Mouse (Mus musculus): ENCODE data around the gene Slc35e4. TPM values are rescaled to one million over a fixed set of nuclear protein-coding genes. Genes with fewer than 3 reads are reported as not detected.

The Slc35e4 gene
- polyA plus RNA-seq, 1 experiment from 2014 or later: 6.7 TPM

- Histone ChIP-seq H3K4me1 (peaks cover 9% of the 10 kb centered on the region), H3K27ac (peak overlapping the region; percentile 78), H3K36me3 (peaks cover 7% of the 10 kb centered on the region; the same call in 1 of the 2 replicates), H3K4me3 (peak overlapping the region; percentile 49), H3K9me3 (no peaks in the 10 kb centered on the region), H3K4me2 (peak overlapping the region; percentile 88), H3K9ac (peak overlapping the region; percentile 37; the same call in 1 of the 2 replicates), H3K27me3 (no peaks in the 10 kb centered on the region)
- ATAC-seq (ENCODE audit: insufficient number of reproducible peaks, low FRiP score, low TSS enrichment, low read depth): no peak
- WGBS: 2% methylated on average over 10 of the region's 10 CpGs
These were observed 19.0 kb downstream of the Slc35e4 start for GRCm38 (mm10) chr11:3895458-3895857.

- Histone ChIP-seq H3K4me2 (peak within 1 kb of the TSS; percentile 88), H3K4me1 (peaks cover 9% of the 10 kb centered on the region), H3K27ac (peak within 1 kb of the TSS; percentile 78), H3K9ac (peak within 1 kb of the TSS; percentile 37), H3K36me3 (peaks cover 7% of the 10 kb centered on the region; the same call in 1 of the 2 replicates), H3K9me3 (no peaks in the 10 kb centered on the region), H3K4me3 (peak within 1 kb of the TSS; percentile 49), H3K27me3 (no peaks in the 10 kb centered on the region)
- peak; percentile 84 for ATAC-seq (ENCODE audit: insufficient number of reproducible peaks, low FRiP score, low TSS enrichment, low read depth)
- 3% methylated on average over 46 of the region's 46 CpGs for WGBS
These were observed 19.8 kb downstream of the Slc35e4 start, which contains the start of the genes 4921536K21Rik and Dusp18 for GRCm38 (mm10) chr11:3894406-3895281. Gene 4921536K21Rik, minus strand, starts transcription at chr11:3895098. Gene Dusp18, plus strand, starts transcription at chr11:3895240.

- no peak for ATAC-seq (ENCODE audit: insufficient number of reproducible peaks, low FRiP score, low TSS enrichment, low read depth)
- no peaks in the 10 kb centered on the region for H3K27me3 ChIP-seq
- no peak overlapping the region for H3K4me2 ChIP-seq
- 78% methylated on average over 6 of the region's 6 CpGs for WGBS
- H3K9ac ChIP-seq: no peak overlapping the region
- H3K9me3 ChIP-seq: no peaks in the 10 kb centered on the region
- no peak overlapping the region for H3K4me3 ChIP-seq
- peaks cover 9% of the 10 kb centered on the region for H3K4me1 ChIP-seq
- no peak overlapping the region for H3K27ac ChIP-seq
- H3K36me3 ChIP-seq: peaks cover 7% of the 10 kb centered on the region; the same call in 1 of the 2 replicates
These were observed 20.5 kb downstream of the Slc35e4 start for GRCm38 (mm10) chr11:3893970-3894369.

- no peak for ATAC-seq (ENCODE audit: insufficient number of reproducible peaks, low FRiP score, low TSS enrichment, low read depth)
- Histone ChIP-seq H3K9ac (no peak overlapping the region), H3K4me1 (no peaks in the 10 kb centered on the region), H3K4me3 (no peak overlapping the region), H3K27me3 (no peaks in the 10 kb centered on the region), H3K27ac (no peak overlapping the region), H3K9me3 (no peaks in the 10 kb centered on the region), H3K4me2 (no peak overlapping the region), H3K36me3 (no peaks in the 10 kb centered on the region)
- 80% methylated on average over 5 of the region's 5 CpGs for WGBS
These were observed 27.1 kb downstream of the Slc35e4 start for GRCm38 (mm10) chr11:3887331-3887730.

- no peaks in the 10 kb centered on the region for H3K36me3 ChIP-seq
These were observed 30.8 kb downstream of the Slc35e4 start for GRCm38 (mm10) chr11:3883711-3884110.

GRCm38 (mm10) chr11:3879836-3880235 is 34.6 kb downstream of the Slc35e4 start:
- Histone ChIP-seq H3K27ac (no peak overlapping the region), H3K9me3 (no peaks in the 10 kb centered on the region), H3K9ac (no peak overlapping the region), H3K27me3 (no peaks in the 10 kb centered on the region), H3K4me1 (no peaks in the 10 kb centered on the region), H3K36me3 (no peaks in the 10 kb centered on the region), H3K4me3 (no peak overlapping the region), H3K4me2 (no peak overlapping the region)
- ATAC-seq (ENCODE audit: insufficient number of reproducible peaks, low FRiP score, low TSS enrichment, low read depth): no peak
- WGBS: 27% methylated on average over 2 of the region's 2 CpGs

More at GRCm38 (mm10) chr11:3883711-3884110, 30.8 kb downstream of the Slc35e4 start:
- Histone ChIP-seq H3K4me3 (no peak overlapping the region), H3K4me2 (no peak overlapping the region), H3K27ac (no peak overlapping the region), H3K4me1 (no peaks in the 10 kb centered on the region), H3K9me3 (no peaks in the 10 kb centered on the region), H3K9ac (no peak overlapping the region), H3K27me3 (no peaks in the 10 kb centered on the region)
- no peak for ATAC-seq (ENCODE audit: insufficient number of reproducible peaks, low FRiP score, low TSS enrichment, low read depth)
- WGBS: 89% methylated on average over 3 of the region's 3 CpGs

GRCm38 (mm10) chr11:3878660-3879059 is 35.8 kb downstream of the Slc35e4 start:
- no peak overlapping the region for H3K9ac ChIP-seq
- H3K4me3 ChIP-seq: no peak overlapping the region
- no peaks in the 10 kb centered on the region for H3K36me3 ChIP-seq
- no peak overlapping the region for H3K4me2 ChIP-seq
- no peak for ATAC-seq (ENCODE audit: insufficient number of reproducible peaks, low FRiP score, low TSS enrichment, low read depth)
- H3K27me3 ChIP-seq: no peaks in the 10 kb centered on the region
- no peak overlapping the region for H3K27ac ChIP-seq
- 68% methylated on average over 7 of the region's 7 CpGs for WGBS
- no peaks in the 10 kb centered on the region for H3K9me3 ChIP-seq
- no peaks in the 10 kb centered on the region for H3K4me1 ChIP-seq

- Histone ChIP-seq H3K27ac (no peak overlapping the region), H3K4me2 (no peak overlapping the region), H3K4me1 (no peaks in the 10 kb centered on the region), H3K9ac (no peak overlapping the region), H3K9me3 (no peaks in the 10 kb centered on the region), H3K36me3 (no peaks in the 10 kb centered on the region), H3K4me3 (no peak overlapping the region), H3K27me3 (no peaks in the 10 kb centered on the region)
- 64% methylated on average over 6 of the region's 6 CpGs for WGBS
- no peak for ATAC-seq (ENCODE audit: insufficient number of reproducible peaks, low FRiP score, low TSS enrichment, low read depth)
These were observed 38.0 kb downstream of the Slc35e4 start for GRCm38 (mm10) chr11:3876419-3876818.

- H3K27ac ChIP-seq: no peak overlapping the region
- peak overlapping the region; percentile 54 for H3K4me3 ChIP-seq
- H3K4me1 ChIP-seq: peaks cover 11% of the 10 kb centered on the region
- H3K4me2 ChIP-seq: peak overlapping the region; percentile 91
- no peak for ATAC-seq (ENCODE audit: insufficient number of reproducible peaks, low FRiP score, low TSS enrichment, low read depth)
- no peaks in the 10 kb centered on the region for H3K9me3 ChIP-seq
- WGBS: 18% methylated on average over 6 of the region's 6 CpGs
- H3K9ac ChIP-seq: no peak overlapping the region
- peaks cover 19% of the 10 kb centered on the region for H3K27me3 ChIP-seq
- no peaks in the 10 kb centered on the region for H3K36me3 ChIP-seq
These were observed 50.1 kb downstream of the Slc35e4 start for GRCm38 (mm10) chr11:3864343-3864742.

GRCm38 (mm10) chr11:3863454-3864112 is 50.9 kb downstream of the Slc35e4 start, which contains the start of gene Osbp2:
Gene Osbp2, minus strand, starts transcription at chr11:3863903.
- 4% methylated on average over 49 of the region's 58 CpGs for WGBS
- peak; percentile 85 for ATAC-seq (ENCODE audit: insufficient number of reproducible peaks, low FRiP score, low TSS enrichment, low read depth)
- H3K4me1 ChIP-seq: peaks cover 11% of the 10 kb centered on the region

GRCm38 (mm10) chr11:3862661-3863453 is 51.6 kb downstream of the Slc35e4 start:
- no peaks in the 10 kb centered on the region for H3K9me3 ChIP-seq
- peaks cover 11% of the 10 kb centered on the region for H3K4me1 ChIP-seq
- H3K36me3 ChIP-seq: no peaks in the 10 kb centered on the region
- H3K9ac ChIP-seq: no peak overlapping the region
- no peak for ATAC-seq (ENCODE audit: insufficient number of reproducible peaks, low FRiP score, low TSS enrichment, low read depth)
- H3K27me3 ChIP-seq: peaks cover 19% of the 10 kb centered on the region
- no peak overlapping the region for H3K27ac ChIP-seq
- peak overlapping the region; percentile 91 for H3K4me2 ChIP-seq
- peak overlapping the region; percentile 54; the same call in 1 of the 2 replicates for H3K4me3 ChIP-seq
- WGBS: 72% methylated on average over 19 of the region's 19 CpGs

More at GRCm38 (mm10) chr11:3863454-3864112, 50.9 kb downstream of the Slc35e4 start, which contains the start of gene Osbp2:
- Histone ChIP-seq H3K9ac (peak within 1 kb of the TSS; percentile 51), H3K4me3 (peak within 1 kb of the TSS; percentile 54), H3K36me3 (no peaks in the 10 kb centered on the region), H3K27me3 (peaks cover 19% of the 10 kb centered on the region), H3K4me2 (peak within 1 kb of the TSS; percentile 91), H3K27ac (no peak within 1 kb of the TSS), H3K9me3 (no peaks in the 10 kb centered on the region)

Measured in limb, embryonic 15.5 days (tissue).